Mouse (Mus musculus): ENCODE measurements around the gene Ms4a3. TPM values are rescaled to one million over a fixed set of nuclear protein-coding genes. Genes with fewer than 3 reads are reported as not detected.

The Ms4a3 gene
- 7.5 and 9.7 TPM in 2 replicates for polyA plus RNA-seq (2014; fragmentation: Nextera tagmentation; extraction: Ambion mirVana)

DNA sequence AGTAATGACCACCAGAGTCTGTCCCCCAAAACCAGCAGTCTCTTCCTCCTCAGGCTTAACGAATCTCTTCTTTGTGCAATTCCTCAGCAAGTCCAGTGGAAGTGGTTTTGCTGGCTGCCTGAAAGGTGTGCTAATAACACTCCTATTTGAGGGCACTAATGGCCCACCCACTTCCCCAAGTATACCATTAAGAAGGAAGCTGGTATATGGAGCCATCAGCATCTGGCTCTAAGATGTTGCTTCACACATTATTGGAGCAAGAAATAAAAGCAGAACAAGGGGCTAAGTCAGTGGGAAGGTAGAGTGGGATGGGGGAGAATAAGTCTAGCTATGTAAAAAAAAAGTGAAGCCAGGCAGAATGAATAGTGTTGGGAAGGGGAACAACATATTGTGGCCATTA is at the start of gene Ms4a3:
Gene Ms4a3 (minus strand): TSS at position 120 of the 400 bp plus-strand sequence.
- Histone ChIP-seq H3K36me3 (ENCODE audit: control insufficient read depth, insufficient read depth, low read length) (no peaks in the 10 kb centered on the region), H3K27me3 (replicated peaks; ENCODE audit: control insufficient read depth, insufficient read depth, low read length) (no peaks in the 10 kb centered on the region), H3K4me3 (ENCODE audit: low read depth, low read length) (no peak within 1 kb of the TSS), H3K9ac (ENCODE audit: low read depth, low read length) (no peak within 1 kb of the TSS), H3K4me1 (replicated peaks; ENCODE audit: control insufficient read depth, insufficient read depth, low read length) (no peaks in the 10 kb centered on the region), H3K4me2 (no peak within 1 kb of the TSS), H3K9me3 (ENCODE audit: control insufficient read depth, low read length) (no peaks in the 10 kb centered on the region), H3K27ac (ENCODE audit: low read depth, low read length) (no peak within 1 kb of the TSS)
- no peak for ATAC-seq (replicated peaks; ENCODE audit: low FRiP score)
- 43% methylated on average over 1 of the region's 1 CpGs for WGBS
- DNase-seq (ENCODE audit: low spot score), result no peak

DNA sequence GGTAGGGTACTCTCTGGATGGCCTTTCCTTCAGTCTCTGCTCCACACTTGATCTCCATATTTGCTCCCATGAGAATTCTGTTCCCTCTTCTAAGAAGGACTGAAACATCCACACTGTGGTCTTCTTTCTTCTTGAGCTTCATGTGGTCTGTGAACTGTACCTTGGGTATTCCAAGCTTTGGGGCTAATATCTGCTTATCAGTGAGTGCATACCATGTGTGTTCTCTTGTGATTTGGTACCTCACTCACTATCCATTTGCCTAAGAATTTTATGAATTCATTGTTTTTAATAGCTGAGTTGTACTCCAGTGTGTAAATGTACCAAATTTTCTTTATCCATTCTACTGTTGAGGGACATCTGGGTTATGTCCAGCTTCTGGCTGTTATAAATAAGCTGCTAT is 20.9 kb upstream of the Ms4a3 start:
- Histone ChIP-seq H3K9ac (ENCODE audit: low read depth, low read length) (no peak overlapping the region), H3K4me1 (replicated peaks; ENCODE audit: control insufficient read depth, insufficient read depth, low read length) (no peaks in the 10 kb centered on the region), H3K27me3 (replicated peaks; ENCODE audit: control insufficient read depth, insufficient read depth, low read length) (no peaks in the 10 kb centered on the region), H3K9me3 (ENCODE audit: control insufficient read depth, low read length) (no peaks in the 10 kb centered on the region), H3K4me2 (no peak overlapping the region), H3K27ac (ENCODE audit: low read depth, low read length) (no peak overlapping the region), H3K4me3 (ENCODE audit: low read depth, low read length) (no peak overlapping the region), H3K36me3 (ENCODE audit: control insufficient read depth, insufficient read depth, low read length) (no peaks in the 10 kb centered on the region)
- DNase-seq (ENCODE audit: low spot score) (no peak), ATAC-seq (replicated peaks; ENCODE audit: low FRiP score) (no peak; the same call in 1 of the 2 replicates)

DNA sequence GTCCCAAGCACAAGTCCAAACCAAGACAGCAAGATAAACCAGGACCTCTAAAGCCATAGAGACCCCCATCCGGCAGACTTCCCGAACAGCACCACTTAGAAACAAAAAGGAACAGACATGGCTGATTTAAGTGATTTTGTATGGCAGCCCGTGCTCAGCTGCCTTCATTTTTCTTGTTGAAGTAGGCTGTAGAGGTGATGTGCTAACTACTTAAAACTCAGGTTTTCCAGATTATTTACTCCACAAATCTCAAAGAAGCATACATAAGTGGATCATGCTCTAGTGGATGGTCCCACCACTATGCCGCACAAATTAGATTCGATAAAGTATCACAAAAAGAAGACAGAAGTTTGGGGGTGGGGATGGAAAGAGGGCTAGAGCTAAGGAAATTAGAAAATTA is 19.8 kb upstream of the Ms4a3 start, which contains the start of gene Oosp2:
Gene Oosp2 (minus strand): TSS at position 101 of the 400 bp plus-strand sequence.
- WGBS, result 83% methylated on average over 5 of the region's 5 CpGs
- no peak for ATAC-seq (replicated peaks; ENCODE audit: low FRiP score)

DNA sequence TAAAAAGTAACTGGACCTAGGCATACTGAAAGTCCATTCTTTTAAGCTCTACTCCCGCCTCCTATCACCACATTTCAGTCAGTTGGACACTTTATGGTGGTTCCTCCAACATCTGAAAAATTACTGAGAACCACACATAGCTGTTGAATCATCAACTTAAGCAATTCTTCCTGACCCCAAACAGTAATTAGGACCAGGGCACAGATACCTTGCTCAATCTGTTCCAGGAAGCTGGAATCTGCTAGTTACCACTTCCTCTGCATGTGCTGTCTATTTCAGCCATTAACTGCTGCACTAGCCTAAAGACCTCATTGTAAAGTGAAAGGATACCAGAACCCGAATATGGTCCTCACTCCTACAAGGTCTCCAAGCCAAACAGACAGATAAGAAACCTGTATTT is 18.5 kb upstream of the Ms4a3 start:
- no peaks in the 10 kb centered on the region for H3K9me3 ChIP-seq (ENCODE audit: control insufficient read depth, low read length)
- H3K9ac ChIP-seq (ENCODE audit: low read depth, low read length), result no peak overlapping the region
- ATAC-seq (replicated peaks; ENCODE audit: low FRiP score), result no peak
- H3K27ac ChIP-seq (ENCODE audit: low read depth, low read length), result no peak overlapping the region
- H3K4me3 ChIP-seq (ENCODE audit: low read depth, low read length), result no peak overlapping the region
- H3K4me2 ChIP-seq, result no peak overlapping the region
- 55% methylated on average over 2 of the region's 2 CpGs for WGBS
- no peaks in the 10 kb centered on the region for H3K36me3 ChIP-seq (ENCODE audit: control insufficient read depth, insufficient read depth, low read length)
- no peak for DNase-seq (ENCODE audit: low spot score)
- H3K4me1 ChIP-seq (replicated peaks; ENCODE audit: control insufficient read depth, insufficient read depth, low read length), result no peaks in the 10 kb centered on the region
- no peaks in the 10 kb centered on the region for H3K27me3 ChIP-seq (replicated peaks; ENCODE audit: control insufficient read depth, insufficient read depth, low read length)

More for the DNA sequence above, 19.8 kb upstream of the Ms4a3 start, which contains the start of gene Oosp2:
- no peak within 1 kb of the TSS for H3K9ac ChIP-seq (ENCODE audit: low read depth, low read length)
- DNase-seq (ENCODE audit: low spot score), result no peak
- no peaks in the 10 kb centered on the region for H3K4me1 ChIP-seq (replicated peaks; ENCODE audit: control insufficient read depth, insufficient read depth, low read length)
- H3K4me2 ChIP-seq, result no peak within 1 kb of the TSS
- H3K27me3 ChIP-seq (replicated peaks; ENCODE audit: control insufficient read depth, insufficient read depth, low read length), result no peaks in the 10 kb centered on the region
- H3K36me3 ChIP-seq (ENCODE audit: control insufficient read depth, insufficient read depth, low read length), result no peaks in the 10 kb centered on the region
- no peaks in the 10 kb centered on the region for H3K9me3 ChIP-seq (ENCODE audit: control insufficient read depth, low read length)
- H3K27ac ChIP-seq (ENCODE audit: low read depth, low read length), result no peak within 1 kb of the TSS
- no peak within 1 kb of the TSS for H3K4me3 ChIP-seq (ENCODE audit: low read depth, low read length)

DNA sequence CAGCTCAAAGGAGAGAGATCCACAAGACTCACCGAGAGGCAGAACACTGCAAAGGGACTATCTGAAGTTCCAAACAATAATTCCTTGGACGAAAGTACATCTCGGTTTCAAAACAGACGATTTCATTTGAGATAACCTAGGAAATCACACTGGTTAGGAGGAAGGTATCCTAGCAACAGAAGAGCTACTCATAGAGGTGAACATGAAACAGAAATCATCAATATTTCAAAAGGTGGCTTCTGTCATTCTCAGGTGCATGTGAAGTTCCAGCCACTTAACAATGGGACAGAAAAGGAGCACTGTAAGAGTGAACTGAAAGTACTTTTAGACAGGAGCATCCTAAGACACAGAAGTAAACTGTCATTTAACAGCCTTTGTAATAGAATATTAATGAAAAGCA is 8.9 kb upstream of the Ms4a3 start:
- no peaks in the 10 kb centered on the region for H3K9me3 ChIP-seq (ENCODE audit: control insufficient read depth, low read length)
- ATAC-seq (replicated peaks; ENCODE audit: low FRiP score) (no peak), DNase-seq (ENCODE audit: low spot score) (no peak)
- no peak overlapping the region for H3K9ac ChIP-seq (ENCODE audit: low read depth, low read length)
- H3K4me2 ChIP-seq, result no peak overlapping the region
- H3K27ac ChIP-seq (ENCODE audit: low read depth, low read length), result no peak overlapping the region
- H3K36me3 ChIP-seq (ENCODE audit: control insufficient read depth, insufficient read depth, low read length), result no peaks in the 10 kb centered on the region
- no peak overlapping the region for H3K4me3 ChIP-seq (ENCODE audit: low read depth, low read length)
- WGBS, result 69% methylated on average over 4 of the region's 4 CpGs
- H3K27me3 ChIP-seq (replicated peaks; ENCODE audit: control insufficient read depth, insufficient read depth, low read length), result no peaks in the 10 kb centered on the region
- H3K4me1 ChIP-seq (replicated peaks; ENCODE audit: control insufficient read depth, insufficient read depth, low read length), result no peaks in the 10 kb centered on the region

DNA sequence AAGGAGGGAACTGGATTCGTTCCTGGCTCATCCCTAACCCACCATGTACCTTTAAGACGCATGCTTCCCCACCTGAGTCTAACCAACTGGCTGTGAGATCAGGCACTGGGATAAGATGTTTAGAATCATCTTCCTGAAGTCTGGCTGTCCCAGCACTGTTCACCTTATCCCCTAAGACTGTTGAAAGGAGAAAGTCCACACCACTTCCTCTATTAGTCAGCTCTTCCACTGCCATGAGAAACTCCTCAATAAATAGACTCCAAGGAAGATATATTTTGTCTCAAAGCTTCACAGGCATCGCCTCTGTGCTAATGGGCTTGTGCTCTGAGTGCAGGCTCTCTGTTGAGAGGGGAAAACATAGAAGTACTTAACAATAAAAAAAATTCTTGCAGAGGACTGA is 5.5 kb upstream of the Ms4a3 start:
- no peaks in the 10 kb centered on the region for H3K27me3 ChIP-seq (replicated peaks; ENCODE audit: control insufficient read depth, insufficient read depth, low read length)
- H3K9me3 ChIP-seq (ENCODE audit: control insufficient read depth, low read length), result no peaks in the 10 kb centered on the region
- DNase-seq (ENCODE audit: low spot score) (no peak), ATAC-seq (replicated peaks; ENCODE audit: low FRiP score) (no peak)
- H3K4me2 ChIP-seq, result no peak overlapping the region
- H3K27ac ChIP-seq (ENCODE audit: low read depth, low read length), result no peak overlapping the region
- H3K4me3 ChIP-seq (ENCODE audit: low read depth, low read length), result no peak overlapping the region
- H3K9ac ChIP-seq (ENCODE audit: low read depth, low read length), result no peak overlapping the region
- H3K4me1 ChIP-seq (replicated peaks; ENCODE audit: control insufficient read depth, insufficient read depth, low read length), result no peaks in the 10 kb centered on the region
- H3K36me3 ChIP-seq (ENCODE audit: control insufficient read depth, insufficient read depth, low read length), result no peaks in the 10 kb centered on the region
- WGBS, result 70% methylated on average over 3 of the region's 3 CpGs

DNA sequence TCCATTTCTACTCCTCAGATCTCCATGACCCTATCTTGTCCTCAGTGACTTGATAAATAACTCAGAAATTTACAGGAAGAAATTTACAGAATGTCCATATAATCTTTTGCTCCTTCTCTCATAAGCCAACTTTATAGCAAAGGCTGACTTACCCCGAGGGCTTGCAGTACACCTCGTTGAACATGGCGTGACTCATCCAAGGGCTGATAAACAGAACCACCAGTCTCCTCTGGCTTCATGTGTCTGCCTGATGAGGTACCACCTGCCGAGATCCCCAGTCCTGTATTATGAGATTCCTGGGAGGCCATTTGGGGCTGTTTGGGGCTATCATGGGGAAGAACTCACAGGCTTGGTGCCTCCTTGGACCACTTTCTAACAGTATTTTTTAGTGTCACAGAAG is 1.6 kb downstream of the Ms4a3 start:
- no peak overlapping the region for H3K4me2 ChIP-seq
- no peaks in the 10 kb centered on the region for H3K36me3 ChIP-seq (ENCODE audit: control insufficient read depth, insufficient read depth, low read length)
- WGBS, result 58% methylated on average over 4 of the region's 4 CpGs
- H3K4me1 ChIP-seq (replicated peaks; ENCODE audit: control insufficient read depth, insufficient read depth, low read length), result no peaks in the 10 kb centered on the region
- H3K4me3 ChIP-seq (ENCODE audit: low read depth, low read length), result no peak overlapping the region
- H3K27me3 ChIP-seq (replicated peaks; ENCODE audit: control insufficient read depth, insufficient read depth, low read length), result no peaks in the 10 kb centered on the region
- H3K9ac ChIP-seq (ENCODE audit: low read depth, low read length), result no peak overlapping the region
- DNase-seq (ENCODE audit: low spot score) (no peak), ATAC-seq (replicated peaks; ENCODE audit: low FRiP score) (no peak)
- H3K27ac ChIP-seq (ENCODE audit: low read depth, low read length), result no peak overlapping the region
- H3K9me3 ChIP-seq (ENCODE audit: control insufficient read depth, low read length), result no peaks in the 10 kb centered on the region

DNA sequence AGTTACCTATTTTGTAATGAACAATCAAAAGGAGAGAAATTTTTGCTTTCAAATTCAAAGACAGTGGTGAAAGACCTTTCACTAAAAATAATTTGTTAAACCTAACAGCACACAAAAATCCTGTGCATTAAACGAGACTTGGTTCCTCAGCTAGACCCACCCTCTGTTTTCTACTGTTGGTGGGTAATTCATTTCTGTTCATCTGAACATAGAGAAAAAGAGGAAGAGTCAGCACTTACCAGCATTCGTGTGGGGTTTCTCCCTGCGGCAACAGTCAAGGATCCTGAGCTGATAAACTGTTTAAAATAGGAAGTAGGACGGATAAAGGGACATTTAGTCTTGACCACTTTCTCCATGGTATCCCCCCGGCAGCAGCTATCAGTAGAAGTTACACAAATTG is 5.1 kb downstream of the Ms4a3 start:
- no peak for ATAC-seq (replicated peaks; ENCODE audit: low FRiP score)
- 35% methylated on average over 5 of the region's 5 CpGs for WGBS

DNA sequence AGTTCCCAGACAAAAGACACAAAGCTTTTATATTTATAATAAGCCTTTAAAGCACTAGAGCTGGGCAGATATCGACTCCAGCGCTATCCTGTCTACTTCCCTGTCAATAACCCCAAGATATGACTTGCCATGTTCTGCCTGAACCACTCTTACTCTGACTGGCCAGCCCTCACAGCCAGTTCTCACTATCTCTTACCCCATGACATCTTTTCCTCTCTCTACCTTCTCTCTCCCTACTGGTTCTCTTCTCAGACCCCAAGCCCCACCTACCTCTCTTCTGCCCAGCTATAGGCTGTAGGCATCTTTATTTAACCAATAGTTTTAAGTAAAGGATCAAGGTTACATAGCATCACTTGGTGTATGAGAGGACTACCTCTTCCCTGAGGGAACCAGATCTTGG is 6.3 kb downstream of the Ms4a3 start:
- Histone ChIP-seq H3K9ac (ENCODE audit: low read depth, low read length) (no peak overlapping the region), H3K4me1 (replicated peaks; ENCODE audit: control insufficient read depth, insufficient read depth, low read length) (no peaks in the 10 kb centered on the region), H3K9me3 (ENCODE audit: control insufficient read depth, low read length) (no peaks in the 10 kb centered on the region), H3K36me3 (ENCODE audit: control insufficient read depth, insufficient read depth, low read length) (no peaks in the 10 kb centered on the region), H3K27me3 (replicated peaks; ENCODE audit: control insufficient read depth, insufficient read depth, low read length) (no peaks in the 10 kb centered on the region), H3K27ac (ENCODE audit: low read depth, low read length) (no peak overlapping the region), H3K4me2 (no peak overlapping the region), H3K4me3 (ENCODE audit: low read depth, low read length) (no peak overlapping the region)
- DNase-seq (ENCODE audit: low spot score) (no peak), ATAC-seq (replicated peaks; ENCODE audit: low FRiP score) (no peak)
- 62% methylated on average over 2 of the region's 2 CpGs for WGBS

More for the DNA sequence above, 5.1 kb downstream of the Ms4a3 start:
- H3K4me2 ChIP-seq, result no peak overlapping the region
- H3K4me3 ChIP-seq (ENCODE audit: low read depth, low read length), result no peak overlapping the region
- H3K4me1 ChIP-seq (replicated peaks; ENCODE audit: control insufficient read depth, insufficient read depth, low read length), result no peaks in the 10 kb centered on the region
- H3K36me3 ChIP-seq (ENCODE audit: control insufficient read depth, insufficient read depth, low read length), result no peaks in the 10 kb centered on the region
- H3K27ac ChIP-seq (ENCODE audit: low read depth, low read length), result no peak overlapping the region
- no peak overlapping the region for H3K9ac ChIP-seq (ENCODE audit: low read depth, low read length)
- DNase-seq (ENCODE audit: low spot score), result no peak
- no peaks in the 10 kb centered on the region for H3K9me3 ChIP-seq (ENCODE audit: control insufficient read depth, low read length)
- H3K27me3 ChIP-seq (replicated peaks; ENCODE audit: control insufficient read depth, insufficient read depth, low read length), result no peaks in the 10 kb centered on the region
